Mouse (Mus musculus): ENCODE results near the gene Gfra1.

Gfra1 gene

DNA sequence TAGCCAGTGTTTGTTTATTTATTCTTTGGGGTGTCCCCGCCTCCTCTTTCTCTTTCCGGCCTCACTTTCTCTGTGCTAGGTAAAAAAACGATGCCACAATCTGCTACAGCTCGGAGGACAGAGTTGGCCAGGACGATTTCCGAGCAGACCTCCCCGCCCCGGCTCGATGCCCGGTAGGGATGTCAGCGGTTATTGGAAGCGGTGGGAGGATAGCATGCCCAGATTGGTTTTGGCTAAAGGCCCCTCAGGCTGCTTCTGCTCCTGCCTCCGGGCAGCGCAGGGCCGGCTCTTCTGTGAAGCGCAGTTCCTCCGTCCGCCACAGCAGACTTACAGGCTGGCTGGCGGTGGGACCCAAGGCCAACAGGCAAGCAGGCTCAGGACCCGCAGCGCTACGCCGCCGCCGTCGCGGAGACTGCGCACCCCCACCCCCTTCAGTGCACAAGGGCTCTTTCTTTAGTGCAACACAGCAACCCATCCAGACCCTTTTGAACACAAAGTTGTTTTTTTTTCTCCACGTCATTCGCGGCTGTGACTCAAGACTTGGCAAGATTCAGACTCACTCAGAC lies at the start of gene Gfra1:
Gene Gfra1 (minus strand): TSS at position 414 of the 566 bp plus-strand sequence.
- DNase-seq (ENCODE audit: low read depth, low spot score), result peak; percentile 30

- DNase-seq (ENCODE audit: low read depth, low spot score), result no peak
These were observed 44.3 kb upstream of the Gfra1 start for GRCm38 (mm10) chr19:58500049-58500448.

DNA sequence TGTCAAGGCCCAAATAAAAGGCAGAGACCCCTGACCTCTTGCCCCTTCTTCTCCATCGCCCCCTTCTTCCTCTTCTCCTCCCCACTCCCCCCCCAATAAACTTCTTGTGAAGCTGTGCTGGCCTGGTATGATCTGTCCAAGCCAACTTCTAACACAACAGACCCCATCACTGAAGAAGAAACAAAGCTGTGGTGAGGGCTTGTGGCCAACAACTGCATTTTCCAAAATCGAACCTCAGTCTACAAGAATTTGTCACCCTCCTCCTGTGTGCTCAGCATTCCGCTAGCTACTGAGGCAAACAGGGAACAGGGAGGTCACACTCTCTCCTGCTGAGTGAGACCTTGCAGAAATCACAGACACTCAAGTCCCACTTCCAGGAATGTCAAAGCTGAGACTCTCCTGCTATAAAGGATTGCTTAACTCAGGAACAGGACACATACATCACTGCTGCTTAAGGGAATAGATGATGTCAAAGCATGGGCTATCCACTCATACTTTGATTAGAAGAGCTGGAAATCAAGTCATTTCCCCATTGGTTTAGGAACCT lies 43.8 kb upstream of the Gfra1 start:
- DNase-seq (ENCODE audit: low read depth, low spot score), result no peak

GRCm38 (mm10) chr19:58497106-58497505 lies 41.4 kb upstream of the Gfra1 start:
- no peak for DNase-seq (ENCODE audit: low read depth, low spot score)

DNA sequence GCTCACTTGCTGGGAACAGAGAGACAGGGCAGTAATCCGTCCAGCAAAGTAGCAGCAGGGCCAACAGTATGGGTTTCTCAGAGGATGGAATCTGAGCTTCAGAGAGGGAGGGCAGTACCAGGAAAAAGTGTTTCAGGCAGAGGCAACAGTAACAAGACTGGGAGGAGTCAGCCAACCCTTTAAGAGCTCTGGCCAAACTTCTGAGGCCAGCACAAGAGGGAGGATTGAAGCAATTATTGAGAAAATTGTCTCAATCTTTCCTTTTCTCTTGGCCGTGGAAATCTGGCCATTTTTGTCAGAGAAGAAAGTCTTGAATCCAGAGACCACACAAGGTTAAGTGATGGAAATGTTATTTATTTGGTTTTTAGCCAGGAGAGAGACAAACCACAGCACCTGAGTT lies 31.0 kb upstream of the Gfra1 start:
- DNase-seq (ENCODE audit: low read depth, low spot score), result no peak

DNA sequence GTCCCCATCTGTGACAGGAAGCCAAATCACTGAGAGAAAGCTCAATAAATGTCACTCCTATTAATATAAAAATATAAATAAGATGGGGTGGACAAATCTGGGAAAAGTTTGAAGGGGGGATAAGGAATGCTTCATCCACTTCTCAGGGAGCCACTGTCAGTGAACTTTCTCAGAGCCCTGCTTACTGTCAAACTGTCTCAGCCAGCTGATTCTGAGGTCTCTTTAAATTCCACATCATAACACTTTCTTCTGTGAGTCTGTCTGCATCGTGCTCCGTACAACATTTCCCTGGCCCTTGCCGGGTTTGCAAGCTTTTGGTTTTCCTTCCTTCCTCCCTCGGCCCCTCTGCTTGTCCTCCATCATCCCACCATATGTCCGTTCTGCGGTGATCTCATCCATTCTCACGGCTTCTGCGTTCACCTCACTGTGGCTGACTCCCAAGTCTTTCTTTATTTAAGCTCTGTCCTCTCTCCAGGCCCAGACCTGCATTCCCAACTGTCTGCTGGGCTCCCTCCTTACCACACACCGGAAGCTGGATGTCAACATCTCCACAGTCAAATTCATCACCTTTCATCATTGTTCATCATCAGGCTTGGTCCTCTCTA lies 26.8 kb upstream of the Gfra1 start:
- DNase-seq (ENCODE audit: low read depth, low spot score), result no peak

GRCm38 (mm10) chr19:58474251-58474650 lies 18.5 kb upstream of the Gfra1 start:
- no peak for DNase-seq (ENCODE audit: low read depth, low spot score)

DNA sequence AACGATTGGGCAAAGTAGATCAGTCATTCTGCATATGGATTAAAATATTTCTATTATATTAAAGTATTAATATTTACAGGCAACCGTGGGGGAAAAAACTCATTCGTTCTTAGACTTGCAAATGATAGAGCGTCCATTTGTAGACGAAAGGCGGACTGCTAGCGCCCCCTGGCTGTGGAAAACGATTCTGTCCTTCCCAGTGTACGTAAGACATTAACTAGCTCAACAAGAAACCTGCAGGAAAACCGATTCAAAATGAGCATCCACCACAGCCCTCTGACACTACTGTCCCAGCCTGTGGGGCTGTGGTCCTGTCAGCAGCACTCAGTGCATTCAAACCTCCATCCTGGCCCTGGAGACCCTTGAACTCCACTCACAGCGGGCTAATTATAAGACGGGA lies 13.7 kb upstream of the Gfra1 start:
- DNase-seq (ENCODE audit: low read depth, low spot score), result peak; percentile 83

GRCm38 (mm10) chr19:58468331-58468730 lies 12.6 kb upstream of the Gfra1 start:
- no peak for DNase-seq (ENCODE audit: low read depth, low spot score)

- DNase-seq (ENCODE audit: low read depth, low spot score), result no peak
These were observed 8.0 kb upstream of the Gfra1 start for GRCm38 (mm10) chr19:58463755-58464154.

DNA sequence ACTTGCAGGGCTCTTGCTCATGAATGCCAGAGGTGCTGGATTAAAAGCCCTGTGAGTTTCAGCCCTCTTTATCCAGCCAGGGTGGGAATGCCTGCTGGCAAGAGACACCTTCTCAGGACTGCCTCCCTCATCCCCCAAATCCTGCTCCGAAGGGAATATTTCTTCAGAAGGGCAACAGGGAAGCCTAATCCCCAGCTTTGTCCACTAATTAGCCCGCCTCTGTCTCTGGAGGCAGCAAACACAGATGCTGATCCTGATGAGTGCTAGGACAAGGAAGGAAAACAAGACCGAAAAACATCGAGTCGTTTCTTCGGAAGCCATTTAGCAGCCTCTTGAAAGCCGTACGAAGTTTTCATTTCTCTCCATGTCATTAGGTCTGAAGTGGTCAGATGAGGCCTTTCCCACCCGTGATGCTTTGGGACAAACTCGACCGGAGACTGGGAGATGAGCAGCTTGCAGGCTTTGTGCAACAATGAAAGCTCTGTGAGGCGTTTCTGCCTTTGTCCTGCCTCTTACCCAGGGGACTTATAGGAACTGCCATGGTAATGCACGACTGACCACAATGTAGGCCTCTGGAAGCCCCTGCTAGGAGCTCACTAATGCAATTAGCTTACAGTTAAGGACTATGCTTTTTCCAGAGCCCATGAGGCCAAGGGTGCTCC lies 4.8 kb upstream of the Gfra1 start:
- no peak for DNase-seq (ENCODE audit: low read depth, low spot score)

DNA sequence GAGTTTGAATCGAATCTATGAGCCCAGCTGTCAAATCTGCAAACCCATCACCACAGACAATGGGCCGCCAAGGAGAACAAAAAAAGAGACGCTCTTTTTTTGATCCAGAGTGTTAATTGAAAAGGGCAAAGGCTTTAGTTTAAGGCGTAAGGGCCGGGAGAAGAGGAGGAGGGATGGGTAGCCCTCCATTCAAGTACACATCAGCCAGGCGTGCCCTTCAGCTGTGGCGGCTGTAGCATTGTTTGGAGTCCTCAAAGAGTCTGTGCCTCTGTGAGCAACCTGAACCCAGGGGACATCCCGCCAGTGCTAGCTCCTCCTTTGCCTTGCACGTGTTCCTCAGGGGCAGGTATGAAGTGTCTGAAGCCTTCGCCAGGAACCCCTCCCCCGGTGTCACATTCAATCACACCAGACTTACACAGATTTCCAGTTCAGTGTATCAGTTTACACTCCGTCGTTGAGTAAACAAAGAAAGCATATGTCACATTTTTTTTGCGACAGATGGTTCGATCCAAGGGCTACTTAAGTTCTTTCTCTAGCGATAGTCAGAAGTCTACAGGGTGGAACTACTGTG lies 867 bp upstream of the Gfra1 start:
- peak; percentile 12 for DNase-seq (ENCODE audit: low read depth, low spot score)

- DNase-seq (ENCODE audit: low read depth, low spot score), result peak; percentile 24
These were observed 631 bp downstream of the Gfra1 start for GRCm38 (mm10) chr19:58455061-58455495.

DNA sequence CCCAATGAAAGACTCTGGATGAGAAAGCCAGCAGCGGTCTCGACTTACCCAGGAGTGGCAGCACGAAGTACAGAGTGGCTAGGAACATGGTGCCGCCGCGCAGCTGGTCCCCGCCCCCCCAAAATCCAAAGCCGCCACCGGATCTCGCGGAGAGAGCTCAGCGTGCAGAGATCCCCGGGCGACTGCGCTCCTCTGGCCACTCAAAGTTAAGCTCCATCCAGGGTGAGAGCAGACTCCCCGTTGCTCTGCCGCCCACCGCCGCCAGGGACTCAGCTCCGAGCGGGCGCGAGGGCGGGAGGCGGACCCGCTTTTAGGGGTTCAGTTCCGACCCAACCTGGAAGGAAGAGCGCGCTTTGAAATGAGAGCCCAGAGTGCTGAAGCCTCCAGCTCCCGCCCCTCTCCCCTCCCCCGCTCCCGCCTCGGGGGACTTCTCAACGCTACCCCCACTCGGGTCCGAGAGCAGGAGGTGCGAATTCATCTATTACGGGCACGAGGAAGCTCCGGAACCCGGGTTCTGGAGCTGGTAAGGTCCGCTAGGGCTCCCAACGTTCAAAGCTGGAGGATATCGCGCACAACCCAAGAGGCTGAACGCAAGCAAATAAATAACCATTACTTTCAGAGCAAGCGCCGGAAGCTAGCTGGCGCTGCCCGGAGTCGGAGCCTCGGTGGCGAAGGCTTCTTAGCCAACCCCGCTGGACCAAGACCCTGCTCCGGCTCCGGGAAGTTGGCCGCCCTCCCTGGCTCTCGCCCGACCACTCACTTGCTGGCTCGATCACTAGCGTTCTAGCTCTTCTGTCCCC lies 1.2 kb downstream of the Gfra1 start:
- peak; percentile 40 for DNase-seq (ENCODE audit: low read depth, low spot score)

- peak; percentile 7 for DNase-seq (ENCODE audit: low read depth, low spot score)
These were observed 2.1 kb downstream of the Gfra1 start for GRCm38 (mm10) chr19:58453581-58453980.

DNA sequence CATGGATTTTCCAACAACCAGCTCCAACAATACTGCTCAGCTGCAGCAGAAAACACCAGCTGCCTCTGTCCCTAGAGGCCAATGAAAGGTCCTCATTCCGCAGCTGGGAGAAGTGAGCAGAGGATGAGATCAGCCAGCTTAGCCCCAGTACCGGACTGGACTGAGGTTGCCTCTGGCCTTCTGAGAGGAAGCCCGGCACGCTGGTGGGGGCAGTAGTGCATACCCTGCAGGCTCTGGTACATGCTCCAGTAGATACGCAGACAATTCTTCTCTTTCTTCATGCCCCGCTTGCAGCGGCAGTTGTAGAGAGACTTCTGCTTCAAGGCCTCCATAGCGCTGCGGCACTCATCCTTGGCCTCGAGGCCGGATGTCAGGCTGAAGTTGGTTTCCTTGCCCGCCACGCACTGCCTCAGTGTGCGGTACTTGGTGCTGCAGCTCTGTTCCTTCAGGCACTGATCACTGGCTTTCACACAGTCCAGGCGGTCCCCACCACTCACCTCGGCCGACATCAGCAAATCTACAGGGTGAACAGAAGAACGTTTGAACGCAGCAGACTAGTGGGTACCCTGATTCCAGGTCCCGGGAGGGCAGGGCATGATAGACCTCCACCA lies 2.7 kb downstream of the Gfra1 start:
- DNase-seq (ENCODE audit: low read depth, low spot score), result peak; percentile 31

DNA sequence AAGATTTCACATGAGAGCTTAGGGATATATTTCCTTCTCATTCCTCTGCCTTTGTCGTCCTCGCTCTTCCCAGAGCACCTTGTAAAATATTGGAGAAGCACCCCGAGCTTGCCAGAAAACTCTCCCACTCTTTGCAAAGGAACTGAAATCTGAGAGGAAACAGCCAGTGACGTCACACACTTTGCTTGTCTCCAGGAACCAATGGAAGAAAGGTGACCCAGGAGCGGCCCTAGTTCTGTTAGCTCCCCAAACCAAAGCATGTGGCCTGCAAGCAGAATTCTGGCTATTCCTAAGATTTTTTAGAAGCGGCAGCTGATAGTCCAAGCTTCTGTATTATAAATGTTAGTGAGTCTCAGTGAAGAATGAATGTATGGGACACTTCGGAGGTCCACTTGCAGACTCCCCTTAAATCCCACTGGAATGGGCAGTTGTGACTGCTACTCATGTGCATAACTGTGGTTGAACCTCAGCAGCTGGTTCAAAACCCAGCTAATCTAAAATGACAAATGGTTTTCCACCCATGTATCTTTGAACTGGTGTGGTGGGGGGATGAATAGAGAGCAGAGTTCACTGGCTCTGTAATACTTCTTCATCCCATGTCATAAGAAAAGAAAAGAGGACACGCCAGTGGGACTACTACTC lies 3.4 kb downstream of the Gfra1 start:
- no peak for DNase-seq (ENCODE audit: low read depth, low spot score)

DNA sequence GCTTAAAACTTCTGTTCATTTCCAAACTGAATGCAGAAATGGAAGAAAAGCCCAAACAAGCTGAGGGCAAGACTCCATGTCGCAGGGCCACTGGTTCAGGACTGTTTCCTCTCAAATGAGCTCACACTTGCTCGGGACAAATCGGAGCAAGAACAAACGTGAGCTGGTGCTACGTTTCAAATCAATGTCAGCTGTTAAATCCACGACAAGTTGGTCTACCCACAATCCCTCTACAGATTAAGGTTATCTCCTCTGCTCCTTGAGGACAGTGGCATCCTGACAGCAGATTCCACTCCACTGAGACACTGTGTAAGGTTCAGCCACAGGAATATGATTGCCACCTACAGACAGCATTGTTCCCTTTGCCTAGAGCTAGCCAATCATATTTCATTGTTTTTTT lies 4.4 kb downstream of the Gfra1 start:
- DNase-seq (ENCODE audit: low read depth, low spot score), result no peak

GRCm38 (mm10) chr19:58450716-58451115 lies 5.0 kb downstream of the Gfra1 start:
- no peak for DNase-seq (ENCODE audit: low read depth, low spot score)

- DNase-seq (ENCODE audit: low read depth, low spot score), result peak; percentile 22
These were observed 12.7 kb downstream of the Gfra1 start for GRCm38 (mm10) chr19:58442785-58443732.
